Mouse (Mus musculus) cerebellum, adult 11 months (tissue): ENCODE measurements around the gene Pcdh15.

ENCODE experiments used
- DNase-seq: peaks from one replicate; pipeline ENCODE4 v3.0.0; 2022

Gene Pcdh15

DNA sequence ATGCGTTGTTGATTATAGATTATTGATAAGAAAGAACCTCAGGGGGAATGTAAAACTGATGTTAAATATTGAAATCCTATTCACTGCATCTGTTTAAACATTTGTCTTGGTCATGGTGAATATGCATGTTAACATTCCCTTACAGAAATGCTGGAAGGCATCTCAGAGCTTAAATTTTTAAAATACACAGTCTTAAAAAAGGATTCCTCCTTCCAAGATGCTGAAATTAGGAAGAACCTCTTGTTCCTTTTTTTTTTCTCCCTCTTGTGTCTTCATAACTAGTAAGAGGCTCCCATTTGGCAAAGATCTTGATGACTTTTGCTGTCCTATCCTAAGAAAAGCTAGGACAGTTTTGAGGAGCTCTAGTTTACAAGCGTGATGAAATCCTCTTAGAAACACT, 284.9 kb downstream of the Pcdh15 start:
- DNase-seq: no peak

DNA sequence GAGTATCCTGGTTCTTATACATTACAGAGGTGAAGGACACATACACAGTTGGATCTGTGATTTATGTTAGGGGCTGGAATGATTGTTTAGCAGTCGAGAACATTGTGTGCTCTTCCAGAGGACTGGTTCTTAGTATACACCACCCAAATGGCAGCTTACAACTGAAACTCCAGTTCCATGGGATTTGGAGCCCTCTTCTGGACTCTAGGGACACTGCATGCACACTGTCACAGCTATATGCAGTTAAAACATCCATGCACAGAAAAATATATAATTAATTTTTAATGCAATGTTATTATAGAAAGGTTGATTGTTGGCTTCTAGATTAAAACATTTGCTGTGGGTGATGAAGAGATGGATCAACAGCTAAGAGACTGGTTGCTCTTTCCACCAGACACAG, 301.3 kb downstream of the Pcdh15 start:
- DNase-seq: no peak

GRCm38 (mm10) chr10:73425408-73425807, 326.3 kb downstream of the Pcdh15 start:
- no peak for DNase-seq

GRCm38 (mm10) chr10:73431345-73431744, 332.2 kb downstream of the Pcdh15 start:
- DNase-seq: no peak

GRCm38 (mm10) chr10:73484082-73484481, 384.9 kb downstream of the Pcdh15 start:
- DNase-seq: no peak

DNA sequence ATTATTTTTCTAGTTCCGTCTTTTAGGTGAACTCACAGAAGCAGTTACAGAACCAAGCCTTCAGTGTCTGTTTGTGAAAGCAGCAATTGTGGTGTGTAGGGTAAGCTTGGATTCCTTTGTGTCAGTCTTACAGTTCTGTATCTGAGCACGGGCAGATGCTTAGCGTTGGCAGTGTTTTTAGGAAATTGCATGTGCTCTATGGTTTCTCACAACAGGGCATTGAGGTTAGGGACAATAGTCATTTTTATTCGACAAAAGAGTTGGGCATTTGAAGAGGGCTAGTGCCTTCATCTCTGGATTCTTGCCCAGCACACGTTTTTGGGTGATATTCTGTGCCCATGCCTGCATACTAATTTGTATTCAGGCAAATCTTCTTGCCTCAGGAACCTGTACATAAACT, 392.5 kb downstream of the Pcdh15 start:
- no peak for DNase-seq

GRCm38 (mm10) chr10:73514846-73515245, 415.7 kb downstream of the Pcdh15 start:
- no peak for DNase-seq

- DNase-seq: no peak
Measured at GRCm38 (mm10) chr10:73515742-73516141, 416.6 kb downstream of the Pcdh15 start.

DNA sequence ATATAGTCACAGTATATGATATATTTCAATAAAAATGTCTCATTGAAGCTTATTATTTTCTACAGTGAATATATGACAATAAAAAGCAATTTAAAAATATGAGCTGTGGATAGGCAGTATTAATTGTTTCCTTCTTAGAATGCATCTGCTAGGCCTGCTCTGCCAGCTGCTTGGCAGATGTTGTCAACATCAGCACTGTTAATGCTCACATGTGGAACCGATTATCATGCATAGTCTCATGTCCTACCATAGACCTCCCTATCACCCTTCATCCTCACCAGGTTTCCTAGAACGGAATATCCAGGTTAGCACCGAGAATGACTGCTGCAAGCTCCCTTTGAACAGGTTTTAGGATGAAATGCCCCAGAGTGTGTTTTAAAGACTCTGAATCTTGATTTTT, 420.3 kb downstream of the Pcdh15 start:
- no peak for DNase-seq

GRCm38 (mm10) chr10:73552831-73553230, 453.7 kb downstream of the Pcdh15 start:
- DNase-seq: peak; percentile 6

GRCm38 (mm10) chr10:73564216-73564615, 465.1 kb downstream of the Pcdh15 start:
- peak; percentile 12 for DNase-seq

- no peak for DNase-seq
Measured at GRCm38 (mm10) chr10:73574711-73575297, 475.7 kb downstream of the Pcdh15 start.

GRCm38 (mm10) chr10:73667501-73667900, 568.4 kb downstream of the Pcdh15 start:
- DNase-seq: no peak

DNA sequence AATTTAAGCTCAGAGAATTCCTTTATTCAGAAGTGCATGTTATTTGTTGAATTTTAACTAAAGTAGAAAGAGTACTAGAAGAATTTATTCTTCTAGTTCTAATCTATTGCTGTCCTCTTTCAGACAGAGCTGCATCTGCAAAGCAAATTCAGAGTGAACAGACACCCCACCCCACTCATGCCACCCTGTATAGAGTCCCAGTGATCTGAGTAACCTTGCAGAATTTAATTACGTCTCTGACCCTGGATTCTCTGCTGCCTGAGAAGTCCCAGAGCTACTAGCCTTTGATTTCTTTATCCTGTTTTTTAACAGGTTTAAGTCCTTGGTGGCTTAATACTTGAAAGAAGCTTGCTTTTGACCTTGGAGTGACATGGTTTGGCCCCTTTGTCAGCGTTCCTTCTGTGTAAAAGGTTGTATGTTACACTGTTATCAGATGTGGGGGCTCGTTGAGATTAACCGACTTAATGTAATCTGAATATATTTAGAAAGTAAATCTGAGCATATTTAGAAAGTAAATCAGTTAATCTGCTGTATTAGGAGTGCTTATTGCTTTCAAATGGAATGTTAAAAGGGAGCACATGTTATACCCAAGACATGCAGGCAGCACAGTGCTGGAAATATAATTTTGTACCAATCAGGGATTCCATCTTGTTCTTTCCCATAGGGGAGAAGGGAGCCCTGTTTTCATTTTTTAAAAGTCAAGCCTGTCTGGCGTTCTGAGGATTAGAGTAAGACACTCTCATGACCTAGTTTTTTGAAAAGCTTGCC, 601.6 kb downstream of the Pcdh15 start:
- no peak for DNase-seq

DNA sequence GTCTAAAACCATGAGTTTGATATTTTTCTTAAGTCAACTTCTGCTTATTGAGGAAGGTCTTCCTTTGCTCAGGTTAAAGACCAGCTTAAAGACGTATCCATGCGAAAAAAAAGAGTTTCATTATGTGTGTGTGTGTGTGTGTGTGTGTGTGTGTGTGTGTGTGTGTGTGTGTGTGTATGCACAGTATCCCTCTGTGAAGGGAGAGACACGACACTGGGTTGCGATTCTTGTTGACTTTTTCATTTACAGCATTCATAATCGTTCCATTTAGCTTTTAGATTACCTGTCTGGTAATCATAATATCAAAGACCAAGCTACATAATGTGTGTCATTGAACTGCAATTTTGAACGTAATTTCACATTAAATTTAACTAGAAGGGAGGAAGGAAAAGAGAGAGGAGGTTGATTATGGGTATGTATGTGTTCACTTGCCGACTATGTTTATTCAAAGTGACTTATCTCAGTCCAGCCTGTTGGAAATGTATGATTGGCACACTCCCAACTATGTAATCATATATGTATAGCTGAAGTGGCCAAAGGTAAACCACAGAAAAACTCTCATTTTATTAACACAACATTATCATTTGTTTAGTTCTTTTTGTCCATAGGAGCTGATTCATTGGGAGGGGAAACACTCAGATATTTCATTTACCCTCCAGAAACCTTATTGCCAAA, 626.6 kb downstream of the Pcdh15 start:
- no peak for DNase-seq

- DNase-seq: no peak
Measured at GRCm38 (mm10) chr10:73733246-73733645, 634.1 kb downstream of the Pcdh15 start.

DNA sequence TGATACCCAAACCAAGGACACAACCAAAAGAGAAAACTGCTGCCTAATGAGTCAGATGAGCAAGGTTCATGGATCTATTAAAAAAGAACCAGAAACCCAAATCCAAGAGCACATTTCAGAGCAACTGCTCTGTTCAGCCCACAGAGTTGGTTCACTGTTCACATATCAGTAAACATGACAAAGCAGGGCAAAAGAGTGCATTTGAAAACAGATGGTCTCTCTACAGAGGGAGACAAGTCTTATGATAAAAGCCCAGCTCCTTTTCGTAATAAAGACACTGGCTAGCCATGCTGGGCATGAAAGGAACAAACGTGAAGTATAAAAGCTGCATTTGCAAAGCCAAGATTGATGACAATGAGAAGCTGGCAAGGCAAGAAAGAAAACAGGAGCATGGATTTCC, 649.9 kb downstream of the Pcdh15 start:
- no peak for DNase-seq

DNA sequence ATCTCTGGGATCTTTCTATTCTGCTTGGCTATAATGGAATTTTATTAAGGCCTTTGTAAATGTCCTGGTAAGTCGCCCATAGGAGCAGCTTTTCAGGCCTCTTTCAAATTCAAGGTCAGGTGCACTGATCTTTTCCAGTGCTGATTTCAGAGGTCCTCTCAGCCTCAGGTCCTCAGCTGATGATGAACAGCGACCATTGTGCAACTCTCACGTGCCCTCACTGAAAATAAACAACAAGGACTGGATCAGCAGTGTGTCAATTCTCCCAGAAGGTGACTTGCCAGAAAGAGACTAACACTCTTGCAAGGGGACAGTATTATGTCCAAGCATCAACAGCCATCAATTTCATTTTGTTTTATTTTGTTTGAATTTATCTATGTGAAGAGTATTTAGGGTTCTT, 654.7 kb downstream of the Pcdh15 start:
- no peak for DNase-seq

- DNase-seq: no peak
Measured at GRCm38 (mm10) chr10:73782945-73783344, 683.8 kb downstream of the Pcdh15 start.

- no peak for DNase-seq
Measured at GRCm38 (mm10) chr10:73788163-73788562, 689.0 kb downstream of the Pcdh15 start.

- no peak for DNase-seq
Measured at GRCm38 (mm10) chr10:73805069-73805468, 705.9 kb downstream of the Pcdh15 start.

DNA sequence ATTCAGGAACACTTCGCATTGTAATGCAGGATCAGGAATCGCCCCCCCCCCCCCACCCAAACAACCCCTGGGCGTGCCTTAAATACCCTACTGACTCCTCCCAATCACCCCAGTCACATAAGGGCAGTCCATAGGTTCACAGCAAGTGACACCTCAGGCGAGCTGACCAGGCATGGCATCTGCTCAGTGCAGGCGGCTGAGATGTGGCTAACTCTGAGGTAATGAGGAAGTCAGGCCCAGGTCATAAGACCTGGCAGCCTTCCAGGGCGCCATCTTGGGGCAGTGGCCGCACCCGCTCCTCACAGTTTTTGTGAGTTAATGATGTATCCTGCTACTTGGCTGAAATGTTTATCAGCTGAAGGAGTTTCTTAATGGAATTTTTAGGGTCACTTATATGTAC, 713.2 kb downstream of the Pcdh15 start:
- DNase-seq: no peak

- peak; percentile 15 for DNase-seq
Measured at GRCm38 (mm10) chr10:73821657-73822583, 722.8 kb downstream of the Pcdh15 start.
